Mouse (Mus musculus) spleen, postnatal 10 days (tissue): ENCODE measurements around the gene Tmem37.

Source experiments
- DNase-seq, 2 experiments: peaks; one replicate each; pipeline ENCODE4 v3.0.0; 2021 to 2022; ENCODE audit warnings: low spot score in 2 of 2

Tmem37 gene

DNA sequence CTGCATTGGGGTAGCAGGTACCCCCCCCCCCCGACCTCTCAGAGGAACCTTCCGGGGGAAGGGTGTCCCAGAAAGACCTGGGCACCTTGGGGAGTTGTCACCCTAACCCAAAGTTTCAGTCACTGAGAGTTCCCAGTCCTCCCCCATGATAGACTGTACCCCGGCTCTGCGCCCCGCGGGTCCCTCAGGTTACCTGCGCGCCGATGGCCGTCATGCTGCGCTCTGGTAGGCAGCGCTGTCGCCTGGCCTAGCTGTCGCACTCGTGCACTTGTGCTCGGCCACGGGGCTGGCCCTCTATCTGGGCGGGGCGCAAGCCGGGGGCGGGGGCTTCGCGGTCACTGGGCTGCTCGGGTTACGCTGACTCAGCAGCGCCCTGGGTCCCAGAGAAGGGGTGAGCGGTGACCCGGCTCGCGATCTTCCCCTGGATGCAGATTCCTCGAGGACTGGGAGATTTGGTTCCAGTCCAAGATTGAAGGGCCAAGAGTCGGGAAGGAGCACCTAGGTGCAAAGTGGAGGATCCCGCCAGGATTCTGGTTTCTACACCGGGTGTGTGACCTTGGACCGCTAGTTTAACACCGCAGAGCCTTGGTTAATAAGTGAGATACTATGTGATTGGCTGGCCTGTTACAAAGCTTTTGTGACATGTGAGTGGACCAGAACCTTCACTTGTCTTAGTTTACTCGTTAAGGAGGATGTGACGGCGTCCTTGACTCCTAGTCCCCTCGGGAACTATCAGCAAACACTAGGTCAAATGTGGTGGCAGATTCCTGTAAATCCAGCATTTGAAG lies at the start of gene Tmem37:
Tmem37 (minus strand) TSS at position 556 of the 788 bp plus-strand sequence.
- DNase-seq = peak in 1 of 2 experiments; percentile 52

DNA sequence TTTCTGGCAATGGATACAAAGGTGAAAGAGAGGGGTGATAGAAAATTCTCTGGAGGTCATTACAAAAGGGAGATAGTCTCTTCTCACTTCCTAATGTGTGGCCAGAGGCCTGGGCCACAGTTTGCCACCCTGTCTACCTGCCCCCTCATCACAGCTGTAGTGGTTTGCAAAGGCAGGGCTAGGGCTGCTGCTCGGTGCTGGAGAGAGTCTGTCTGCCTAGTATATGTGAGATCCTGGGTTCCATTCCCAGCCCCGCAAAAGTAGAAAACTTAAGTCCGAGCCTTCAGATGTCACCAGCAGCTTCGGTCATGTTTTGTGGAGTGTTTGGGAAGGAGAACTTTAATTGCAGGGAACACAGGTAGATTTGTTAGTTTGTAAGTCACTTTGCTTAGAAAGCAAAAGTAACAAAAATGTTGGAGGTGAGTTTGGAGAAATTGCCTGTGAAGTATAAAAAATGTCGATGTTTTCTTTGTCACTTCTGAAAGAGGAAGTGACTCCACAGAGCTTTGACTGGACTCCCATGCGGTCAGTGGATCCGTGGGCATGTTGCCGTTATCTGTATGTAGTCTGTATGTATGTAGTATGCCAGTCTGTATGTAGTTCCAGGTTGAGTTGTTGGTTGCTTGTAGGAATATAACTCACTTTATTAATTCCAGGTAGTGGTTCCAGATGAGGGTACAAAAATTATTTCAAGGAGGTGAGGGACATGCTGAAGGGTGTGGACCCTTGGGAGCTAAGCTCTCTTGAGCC lies 48.9 kb upstream of the Tmem37 start:
- no peak for DNase-seq

GRCm38 (mm10) chr1:120121930-120122530 lies 48.2 kb upstream of the Tmem37 start:
- no peak for DNase-seq

DNA sequence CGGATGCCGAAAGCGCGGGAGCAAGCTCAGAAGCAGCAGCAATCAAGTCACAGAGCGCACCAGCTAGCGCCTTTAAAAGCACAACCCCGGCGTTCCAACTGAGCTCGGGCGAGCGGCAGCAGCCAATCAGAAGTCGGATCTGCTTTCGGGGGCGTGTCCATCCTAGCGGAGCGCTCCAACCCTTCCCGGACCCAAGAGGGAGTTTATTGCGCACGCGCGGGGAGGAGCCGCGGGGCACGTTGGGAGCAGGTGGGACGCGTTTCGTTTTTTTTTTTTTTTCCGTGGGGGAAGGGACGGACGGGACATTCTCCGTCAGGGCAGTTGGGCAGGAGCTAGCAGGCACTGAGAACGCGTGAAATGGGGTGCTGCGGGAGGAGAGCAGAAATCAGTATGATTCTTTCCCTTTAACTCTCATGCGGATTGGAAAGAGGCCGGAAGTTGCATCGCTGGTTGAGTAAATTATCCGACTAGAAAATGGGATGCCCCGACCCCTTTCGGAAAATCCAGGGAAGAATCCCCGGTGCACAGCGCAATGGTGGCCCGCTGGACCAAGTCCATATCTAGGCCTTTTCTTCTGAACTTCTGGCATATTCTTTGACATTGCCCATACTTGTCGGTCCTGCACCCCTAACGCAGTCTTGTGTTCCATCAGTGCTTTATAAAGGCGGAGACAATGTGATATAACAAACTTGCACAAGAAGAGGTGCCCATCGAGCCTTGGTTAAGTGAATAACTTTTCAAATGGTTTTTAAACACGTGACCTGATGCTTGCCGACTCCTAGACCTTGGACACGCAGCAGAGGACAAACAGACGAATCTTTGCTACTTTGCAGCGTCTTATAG lies 47.3 kb upstream of the Tmem37 start, which contains the start of the genes Dbi and 3110009E18Rik:
Dbi (minus strand) TSS at position 110 of the 843 bp plus-strand sequence.
3110009E18Rik (plus strand) TSS at position 219 of the 843 bp plus-strand sequence.
- DNase-seq = peak; percentile 87 to 96

GRCm38 (mm10) chr1:120120141-120120968 lies 46.5 kb upstream of the Tmem37 start:
- no peak for DNase-seq

DNA sequence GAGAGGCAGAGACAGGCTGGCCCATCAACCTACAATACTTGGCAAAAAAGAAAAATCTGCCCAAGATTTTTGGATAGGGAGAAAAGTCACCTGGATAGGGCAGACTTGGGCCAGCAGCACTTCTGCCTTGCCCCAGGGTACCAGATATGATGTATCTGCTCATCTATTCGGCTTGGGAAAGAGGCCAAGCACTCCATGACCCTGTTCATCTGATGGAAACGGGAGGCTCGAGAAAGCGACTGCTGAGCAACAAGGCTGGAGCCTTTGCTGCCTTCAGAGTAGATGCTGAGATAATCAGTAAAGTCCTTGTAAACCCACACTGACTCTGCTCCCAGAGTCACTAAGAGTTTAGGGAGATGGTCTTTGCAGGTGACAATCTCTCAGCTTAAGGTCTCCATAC lies 45.5 kb upstream of the Tmem37 start:
- no peak for DNase-seq

DNA sequence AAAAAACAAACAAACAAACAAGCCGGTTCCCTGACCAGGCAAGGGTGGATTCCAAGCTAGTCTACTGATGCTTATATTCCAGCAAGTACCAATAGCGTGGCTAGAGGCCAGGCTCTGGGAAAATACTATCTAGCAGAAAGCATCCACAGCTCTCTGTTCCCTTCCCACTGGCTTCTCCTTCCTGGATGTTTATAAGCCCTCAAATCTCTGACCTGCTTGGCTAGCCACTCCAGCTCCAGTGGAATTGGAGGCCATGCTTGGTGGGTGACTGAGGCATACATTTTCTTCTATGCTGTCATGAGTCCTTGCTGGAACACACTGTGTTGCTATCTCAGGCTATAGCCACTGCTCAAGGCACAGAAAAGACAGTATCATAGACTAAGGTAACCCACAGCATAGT lies 45.0 kb upstream of the Tmem37 start:
- DNase-seq = no peak

DNA sequence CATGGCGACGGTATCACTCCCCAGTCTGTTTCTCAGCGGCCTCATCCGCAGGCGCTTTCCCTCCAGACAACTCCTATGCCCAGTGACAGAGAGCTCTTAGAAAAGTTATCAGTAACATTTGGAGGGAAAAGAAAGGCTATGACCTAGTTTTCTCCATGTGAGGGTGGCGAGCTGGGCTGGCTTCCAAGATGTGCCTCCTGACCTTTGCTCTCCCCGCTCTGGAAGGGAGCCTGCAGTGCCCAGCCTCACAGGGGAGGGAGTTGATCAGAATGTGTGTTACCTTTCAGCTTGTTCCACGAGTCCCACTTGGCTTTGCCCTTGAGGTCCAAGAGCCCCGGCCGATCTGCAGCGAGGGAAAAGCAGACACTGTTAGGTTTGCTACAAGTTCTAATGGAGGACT lies 42.2 kb upstream of the Tmem37 start:
- no peak for DNase-seq

- DNase-seq = no peak
These were observed 41.8 kb upstream of the Tmem37 start for GRCm38 (mm10) chr1:120115671-120116081.

- DNase-seq = no peak
These were observed 38.6 kb upstream of the Tmem37 start for GRCm38 (mm10) chr1:120112251-120113187.

GRCm38 (mm10) chr1:120111766-120112165 lies 37.9 kb upstream of the Tmem37 start:
- no peak for DNase-seq

DNA sequence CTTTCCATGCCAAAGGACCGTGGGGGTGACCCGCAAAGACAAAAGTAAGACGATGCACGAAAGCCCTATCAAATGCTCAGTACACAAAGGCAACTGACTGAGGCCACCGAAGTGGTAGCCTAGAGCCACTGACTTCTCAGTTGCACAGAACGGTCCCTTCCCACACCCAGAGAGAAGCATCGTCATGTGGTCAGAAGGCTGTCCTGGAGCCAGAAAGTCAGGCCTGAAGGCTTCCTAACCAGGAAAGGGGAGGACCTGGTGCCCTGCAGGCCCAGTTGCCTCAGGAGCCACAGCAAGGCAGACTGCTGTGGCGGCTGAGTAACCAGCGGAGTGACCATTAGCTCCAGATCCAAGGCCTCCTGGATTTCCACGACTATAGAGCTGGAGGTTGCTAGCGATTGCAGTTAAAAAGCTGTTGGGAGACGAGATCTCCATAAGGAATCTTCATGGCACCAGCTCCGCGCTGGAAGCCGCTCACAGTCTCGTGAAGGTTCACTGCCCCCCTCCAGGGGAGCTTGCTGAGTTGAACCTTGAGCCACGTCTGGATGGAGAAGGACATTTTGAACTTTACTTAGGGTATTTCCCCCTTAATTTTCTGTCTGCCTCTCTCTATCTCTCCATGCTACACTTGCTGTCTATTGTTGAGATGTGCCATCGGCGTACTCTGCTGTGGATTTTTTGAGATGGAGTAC lies 36.0 kb upstream of the Tmem37 start:
- no peak for DNase-seq

DNA sequence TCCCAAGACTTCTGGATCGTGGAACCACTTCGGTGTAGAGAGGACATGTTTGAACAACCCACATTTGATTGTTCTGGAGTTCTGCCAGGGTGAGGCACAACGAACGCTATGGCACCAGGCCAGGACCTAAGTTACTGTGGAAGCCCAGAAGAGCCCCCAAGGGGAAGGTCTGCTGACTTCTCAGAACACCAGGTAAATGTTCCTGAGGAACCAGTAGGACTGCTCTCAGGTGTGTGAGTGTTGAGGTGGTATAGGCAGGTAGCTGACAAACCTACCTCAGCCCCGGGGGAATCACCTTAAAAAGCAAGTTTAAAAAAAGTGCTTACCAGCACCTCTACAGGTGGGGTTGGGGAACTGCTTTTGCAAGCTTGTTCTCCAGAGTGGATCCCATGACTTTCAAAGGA lies 31.7 kb upstream of the Tmem37 start:
- no peak for DNase-seq

GRCm38 (mm10) chr1:120101227-120101609 lies 27.3 kb upstream of the Tmem37 start:
- DNase-seq = no peak

- DNase-seq = no peak
These were observed 26.8 kb upstream of the Tmem37 start for GRCm38 (mm10) chr1:120100456-120101226.

GRCm38 (mm10) chr1:120099483-120099882 lies 25.6 kb upstream of the Tmem37 start:
- peak in 1 of 2 experiments; percentile 41 for DNase-seq

GRCm38 (mm10) chr1:120098327-120098726 lies 24.5 kb upstream of the Tmem37 start:
- peak; percentile 49 to 75 for DNase-seq

DNA sequence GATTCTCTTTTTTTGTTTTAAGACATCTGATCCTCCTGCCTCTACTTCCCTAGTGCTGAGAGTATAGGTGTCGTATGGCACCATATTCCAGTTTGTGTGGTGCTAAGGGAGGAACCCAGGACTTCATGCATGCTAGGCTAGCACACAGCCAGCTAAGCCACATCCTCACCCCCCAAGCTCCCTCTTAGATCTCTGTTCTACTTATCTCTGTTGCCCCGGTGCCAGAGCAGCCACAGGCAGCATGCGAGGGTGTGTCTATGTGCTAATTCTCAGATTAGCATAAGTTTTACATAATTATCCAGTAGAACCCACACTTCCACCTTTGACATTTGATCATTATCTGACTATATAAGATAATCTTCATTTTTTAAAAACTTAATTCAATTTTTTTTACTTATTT lies 21.0 kb upstream of the Tmem37 start:
- no peak for DNase-seq
